Mouse (Mus musculus): Measurements from ENCODE around the gene Prss56. TPM values are rescaled to one million over a fixed set of nuclear protein-coding genes. Genes with fewer than 3 reads are reported as not detected.

Prss56 gene
- polyA plus RNA-seq, 1 experiment = not detected

DNA sequence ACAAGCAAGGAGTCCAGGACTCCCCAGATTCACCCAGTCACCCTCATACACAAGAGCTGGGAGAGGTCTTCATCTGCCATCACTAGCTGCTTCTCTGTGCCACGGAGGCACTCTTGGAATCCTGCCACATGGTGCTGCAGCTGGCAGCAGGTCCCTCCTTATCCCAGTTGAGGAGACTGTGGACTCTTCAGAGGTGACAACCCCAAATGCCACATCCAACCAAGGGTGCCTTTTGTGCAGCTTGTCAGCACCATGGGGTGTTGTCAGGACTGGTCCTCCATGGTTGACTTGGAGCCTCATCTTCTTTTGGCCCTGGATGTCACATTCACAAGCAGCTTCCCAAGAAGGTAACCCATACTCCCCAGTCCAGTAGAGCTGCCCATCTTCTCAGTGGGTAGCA is 18.7 kb downstream of the Prss56 start:
- Histone ChIP-seq H3K4me3 (ENCODE audit: insufficient read depth, low read length) (no peak overlapping the region), H3K27ac (ENCODE audit: insufficient read depth, low read length) (no peak overlapping the region), H3K4me1 (ENCODE audit: control insufficient read depth, insufficient read depth, low read length) (no peaks in the 10 kb centered on the region)
- TF ChIP-seq CTCF (IDR thresholded peaks at IDR 0.05; ENCODE audit: borderline replicate concordance, insufficient read depth, low read length) (no peak), POLR2A (IDR thresholded peaks at IDR 0.05; ENCODE audit: low read depth, low read length) (no peak)

- Histone ChIP-seq H3K4me1 (ENCODE audit: control insufficient read depth, insufficient read depth, low read length) (no peaks in the 10 kb centered on the region), H3K4me3 (ENCODE audit: insufficient read depth, low read length) (no peak overlapping the region), H3K27ac (ENCODE audit: insufficient read depth, low read length) (no peak overlapping the region)
- TF ChIP-seq POLR2A (IDR thresholded peaks at IDR 0.05; ENCODE audit: low read depth, low read length) = no peak
- TF ChIP-seq CTCF (IDR thresholded peaks at IDR 0.05; ENCODE audit: borderline replicate concordance, insufficient read depth, low read length) = no peak
Observed at GRCm38 (mm10) chr1:87203779-87204178, 20.7 kb downstream of the Prss56 start.

DNA sequence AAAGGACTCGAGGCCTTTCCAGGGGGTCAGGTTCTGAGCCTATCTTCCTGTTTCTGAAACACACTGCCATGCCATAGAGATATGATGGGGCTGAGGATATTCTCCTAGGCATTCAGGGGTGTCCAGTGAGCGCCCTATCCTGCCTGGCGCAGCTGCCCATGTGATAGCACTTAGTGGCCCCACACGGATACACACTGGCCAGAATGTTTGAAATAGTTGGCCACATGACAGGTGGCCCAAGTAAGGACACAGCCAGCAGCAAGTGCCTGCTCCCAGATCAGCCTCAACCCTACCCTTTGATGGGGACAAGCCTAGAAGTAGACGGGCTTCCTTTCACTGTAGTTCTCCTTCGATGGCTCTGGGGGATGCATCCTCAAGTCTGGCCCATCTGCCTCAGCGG is 21.4 kb downstream of the Prss56 start, which contains the start of gene Chrng:
TSS of gene Chrng (plus strand) at position 193 of the 400 bp plus-strand sequence.
- Histone ChIP-seq H3K4me3 (ENCODE audit: insufficient read depth, low read length) (no peak within 1 kb of the TSS), H3K4me1 (ENCODE audit: control insufficient read depth, insufficient read depth, low read length) (no peaks in the 10 kb centered on the region), H3K27ac (ENCODE audit: insufficient read depth, low read length) (no peak within 1 kb of the TSS)
- TF ChIP-seq CTCF (IDR thresholded peaks at IDR 0.05; ENCODE audit: borderline replicate concordance, insufficient read depth, low read length) (no peak), POLR2A (IDR thresholded peaks at IDR 0.05; ENCODE audit: low read depth, low read length) (no peak)

GRCm38 (mm10) chr1:87205038-87205437 is 21.9 kb downstream of the Prss56 start:
- no peaks in the 10 kb centered on the region for H3K4me1 ChIP-seq (ENCODE audit: control insufficient read depth, insufficient read depth, low read length)
- no peak overlapping the region for H3K27ac ChIP-seq (ENCODE audit: insufficient read depth, low read length)
- TF ChIP-seq POLR2A (IDR thresholded peaks at IDR 0.05; ENCODE audit: low read depth, low read length) = no peak
- no peak for TF ChIP-seq CTCF (IDR thresholded peaks at IDR 0.05; ENCODE audit: borderline replicate concordance, insufficient read depth, low read length)
- H3K4me3 ChIP-seq (ENCODE audit: insufficient read depth, low read length) = no peak overlapping the region

DNA sequence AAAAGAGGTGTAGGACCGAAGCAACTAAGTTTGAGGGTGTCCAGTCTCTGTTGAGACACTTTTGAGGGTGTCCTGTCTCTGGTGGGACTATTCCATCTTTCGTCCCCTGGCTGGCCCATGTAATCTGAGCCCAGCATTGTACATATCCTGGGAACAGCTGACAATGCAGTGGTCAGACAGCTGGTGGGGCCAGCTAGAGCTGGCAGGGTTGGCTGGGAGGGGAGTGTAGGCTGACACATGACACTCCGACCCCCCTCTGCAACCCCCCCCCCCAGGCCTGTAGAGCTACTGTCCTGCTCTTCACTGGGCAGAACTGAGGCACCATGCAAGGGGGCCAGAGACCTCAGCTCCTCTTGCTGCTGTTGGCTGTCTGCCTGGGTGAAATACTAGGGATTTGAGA is 22.4 kb downstream of the Prss56 start:
- Histone ChIP-seq H3K27ac (ENCODE audit: insufficient read depth, low read length) (no peak overlapping the region), H3K4me1 (ENCODE audit: control insufficient read depth, insufficient read depth, low read length) (no peaks in the 10 kb centered on the region), H3K4me3 (ENCODE audit: insufficient read depth, low read length) (no peak overlapping the region)
- no peak for TF ChIP-seq CTCF (IDR thresholded peaks at IDR 0.05; ENCODE audit: borderline replicate concordance, insufficient read depth, low read length)
- no peak for TF ChIP-seq POLR2A (IDR thresholded peaks at IDR 0.05; ENCODE audit: low read depth, low read length)

GRCm38 (mm10) chr1:87206339-87206738 is 23.2 kb downstream of the Prss56 start:
- Histone ChIP-seq H3K4me1 (ENCODE audit: control insufficient read depth, insufficient read depth, low read length) (no peaks in the 10 kb centered on the region), H3K4me3 (ENCODE audit: insufficient read depth, low read length) (no peak overlapping the region), H3K27ac (ENCODE audit: insufficient read depth, low read length) (no peak overlapping the region)
- TF ChIP-seq CTCF (IDR thresholded peaks at IDR 0.05; ENCODE audit: borderline replicate concordance, insufficient read depth, low read length) (no peak), POLR2A (IDR thresholded peaks at IDR 0.05; ENCODE audit: low read depth, low read length) (no peak)

- H3K4me3 ChIP-seq (ENCODE audit: insufficient read depth, low read length) = no peak overlapping the region
- H3K27ac ChIP-seq (ENCODE audit: insufficient read depth, low read length) = no peak overlapping the region
- TF ChIP-seq POLR2A (IDR thresholded peaks at IDR 0.05; ENCODE audit: low read depth, low read length) (no peak), CTCF (IDR thresholded peaks at IDR 0.05; ENCODE audit: borderline replicate concordance, insufficient read depth, low read length) (no peak)
- no peaks in the 10 kb centered on the region; the same call in 1 of the 2 replicates for H3K4me1 ChIP-seq (ENCODE audit: control insufficient read depth, insufficient read depth, low read length)
Observed at GRCm38 (mm10) chr1:87211431-87211830, 28.3 kb downstream of the Prss56 start.

GRCm38 (mm10) chr1:87213735-87214704 is 30.9 kb downstream of the Prss56 start, which contains the start of gene Eif4e2:
Gene Eif4e2 (plus strand): TSS chr1:87213914.
- TF ChIP-seq POLR2A (IDR thresholded peaks at IDR 0.05; ENCODE audit: low read depth, low read length) = peak; percentile 95
- no peak for TF ChIP-seq CTCF (IDR thresholded peaks at IDR 0.05; ENCODE audit: borderline replicate concordance, insufficient read depth, low read length)
- peaks cover 3% of the 10 kb centered on the region for H3K4me1 ChIP-seq (ENCODE audit: control insufficient read depth, insufficient read depth, low read length)
- peak within 1 kb of the TSS; percentile 85 for H3K27ac ChIP-seq (ENCODE audit: insufficient read depth, low read length)

GRCm38 (mm10) chr1:87214748-87215147 is 31.6 kb downstream of the Prss56 start:
- TF ChIP-seq POLR2A (IDR thresholded peaks at IDR 0.05; ENCODE audit: low read depth, low read length) = 0 out of 2 replicates have a peak, but pooled peaks have one; percentile 24
- no peak for TF ChIP-seq CTCF (IDR thresholded peaks at IDR 0.05; ENCODE audit: borderline replicate concordance, insufficient read depth, low read length)
- Histone ChIP-seq H3K27ac (ENCODE audit: insufficient read depth, low read length) (no peak overlapping the region), H3K4me1 (ENCODE audit: control insufficient read depth, insufficient read depth, low read length) (peaks cover 3% of the 10 kb centered on the region), H3K4me3 (ENCODE audit: insufficient read depth, low read length) (peak overlapping the region; percentile 86)

More at GRCm38 (mm10) chr1:87213735-87214704, 30.9 kb downstream of the Prss56 start, which contains the start of gene Eif4e2:
- H3K4me3 ChIP-seq (ENCODE audit: insufficient read depth, low read length) = peak within 1 kb of the TSS; percentile 86

DNA sequence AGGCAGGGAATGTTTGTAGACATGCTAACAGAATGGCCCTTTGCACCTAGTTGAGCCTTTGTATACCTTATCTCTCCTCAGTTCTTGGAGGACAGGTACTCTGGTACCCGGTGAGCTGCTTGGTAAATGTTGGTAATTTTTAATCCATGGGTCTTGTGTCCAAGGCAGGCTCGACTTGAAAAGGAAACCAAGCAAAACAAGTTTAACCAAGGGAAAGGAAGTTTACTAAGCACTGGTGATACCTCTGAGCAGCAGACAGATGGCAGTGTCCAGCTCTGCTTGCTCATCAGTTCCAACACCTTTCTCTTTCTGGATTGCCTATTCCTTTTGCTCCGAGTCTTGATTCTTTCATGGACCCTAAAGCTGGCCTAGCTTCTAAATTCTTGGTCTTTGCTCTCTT is 34.8 kb downstream of the Prss56 start:
- H3K27ac ChIP-seq (ENCODE audit: insufficient read depth, low read length) = no peak overlapping the region
- peak; percentile 57; the same call in 1 of the 2 replicates for TF ChIP-seq CTCF (IDR thresholded peaks at IDR 0.05; ENCODE audit: borderline replicate concordance, insufficient read depth, low read length)
- no peak for TF ChIP-seq POLR2A (IDR thresholded peaks at IDR 0.05; ENCODE audit: low read depth, low read length)
- H3K4me3 ChIP-seq (ENCODE audit: insufficient read depth, low read length) = no peak overlapping the region

More for the DNA sequence above, 34.8 kb downstream of the Prss56 start:
- peaks cover 3% of the 10 kb centered on the region for H3K4me1 ChIP-seq (ENCODE audit: control insufficient read depth, insufficient read depth, low read length)

Measured in embryonic fibroblast, embryonic 13.5 days (primary cell).